Mouse (Mus musculus) hindlimb bud, embryonic 11.5 days (tissue): ENCODE data around the gene Atp5d.

Experiments
- DNase-seq: peaks from one replicate; pipeline ENCODE4 v3.0.0-alpha.2; 2012; ENCODE audit warnings: low read depth, low spot score; ENCODE audit errors: extremely low spot score

Gene Atp5d

DNA sequence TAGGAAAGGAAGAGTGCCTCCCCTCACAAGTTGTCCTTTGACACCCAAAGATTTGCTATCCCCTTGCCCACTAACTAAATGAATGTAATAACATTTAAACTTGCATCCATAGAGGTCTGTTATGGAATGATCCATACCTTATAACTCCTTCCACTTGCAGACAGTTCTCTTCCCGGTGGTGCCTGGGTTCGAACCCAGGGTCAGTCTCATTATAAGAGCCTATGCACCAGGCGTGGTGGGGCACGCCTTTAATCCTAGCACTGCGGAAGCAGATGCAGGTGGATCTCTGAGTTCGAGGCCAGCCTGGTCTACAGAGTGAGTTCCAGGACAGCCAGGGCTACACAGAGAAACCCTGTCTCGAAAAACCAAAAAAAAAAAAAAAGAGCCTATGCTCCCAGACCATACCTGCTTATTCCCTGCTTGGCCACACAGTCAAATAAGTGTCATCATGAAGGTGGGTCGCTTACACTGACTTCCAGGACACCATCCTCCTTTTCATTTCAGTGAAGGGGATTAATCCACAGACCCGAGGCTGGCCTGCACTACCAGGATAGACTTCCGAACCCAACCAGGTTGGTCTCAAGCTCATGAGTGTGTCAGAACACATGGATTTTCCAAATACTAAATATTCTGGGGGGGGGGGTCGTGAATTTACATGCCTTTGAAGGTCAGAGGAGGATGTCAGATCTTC is 1.7 kb downstream of the Atp5d start:
- DNase-seq = no peak

GRCm38 (mm10) chr10:80140666-80141035 is 2.2 kb downstream of the Atp5d start, which contains the start of gene Cbarp:
Cbarp (minus strand) TSS chr10:80140835.
- no peak for DNase-seq

- DNase-seq = no peak
These were observed 2.8 kb downstream of the Atp5d start for GRCm38 (mm10) chr10:80141243-80141642.

- DNase-seq = no peak
These were observed 3.5 kb downstream of the Atp5d start for GRCm38 (mm10) chr10:80141786-80142529.

- no peak for DNase-seq
These were observed 4.1 kb downstream of the Atp5d start for GRCm38 (mm10) chr10:80142530-80142925.

DNA sequence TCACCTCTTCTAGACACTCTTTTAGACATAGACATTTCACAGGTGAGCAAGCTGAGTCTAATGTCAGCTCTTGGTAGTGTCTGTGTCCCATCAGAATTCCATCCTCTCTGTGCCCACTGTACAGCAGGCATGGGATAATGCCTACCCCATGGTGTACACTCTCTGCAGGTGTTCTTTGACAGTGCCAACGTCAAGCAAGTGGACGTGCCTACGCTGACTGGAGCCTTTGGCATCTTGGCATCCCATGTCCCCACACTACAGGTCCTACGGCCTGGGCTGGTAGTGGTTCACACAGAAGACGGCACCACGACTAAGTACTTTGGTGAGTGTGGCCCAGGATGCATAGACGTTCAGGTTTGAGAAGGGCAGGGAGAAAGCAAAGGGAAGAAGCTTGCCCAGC is 5.2 kb downstream of the Atp5d start:
- DNase-seq = no peak

DNA sequence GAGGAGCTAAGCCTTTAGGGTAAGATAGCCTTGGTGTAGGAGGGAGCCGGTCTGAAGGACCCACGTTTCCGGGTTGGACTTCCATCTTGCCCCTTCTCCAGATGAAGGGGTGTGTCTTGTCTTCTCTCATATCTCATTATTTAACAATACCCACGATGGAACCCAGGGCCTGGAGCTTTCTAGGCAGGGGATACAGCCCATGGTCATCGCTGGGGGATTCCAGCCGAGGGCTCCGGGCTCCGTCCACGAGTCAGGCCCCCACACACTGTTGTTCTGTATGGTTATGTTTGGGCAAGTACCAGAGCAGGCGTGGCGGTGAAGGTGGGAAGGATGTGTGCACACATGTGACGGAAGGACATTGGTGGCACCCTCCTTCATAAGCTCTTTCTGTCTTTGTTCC is 5.7 kb downstream of the Atp5d start:
- DNase-seq = no peak

DNA sequence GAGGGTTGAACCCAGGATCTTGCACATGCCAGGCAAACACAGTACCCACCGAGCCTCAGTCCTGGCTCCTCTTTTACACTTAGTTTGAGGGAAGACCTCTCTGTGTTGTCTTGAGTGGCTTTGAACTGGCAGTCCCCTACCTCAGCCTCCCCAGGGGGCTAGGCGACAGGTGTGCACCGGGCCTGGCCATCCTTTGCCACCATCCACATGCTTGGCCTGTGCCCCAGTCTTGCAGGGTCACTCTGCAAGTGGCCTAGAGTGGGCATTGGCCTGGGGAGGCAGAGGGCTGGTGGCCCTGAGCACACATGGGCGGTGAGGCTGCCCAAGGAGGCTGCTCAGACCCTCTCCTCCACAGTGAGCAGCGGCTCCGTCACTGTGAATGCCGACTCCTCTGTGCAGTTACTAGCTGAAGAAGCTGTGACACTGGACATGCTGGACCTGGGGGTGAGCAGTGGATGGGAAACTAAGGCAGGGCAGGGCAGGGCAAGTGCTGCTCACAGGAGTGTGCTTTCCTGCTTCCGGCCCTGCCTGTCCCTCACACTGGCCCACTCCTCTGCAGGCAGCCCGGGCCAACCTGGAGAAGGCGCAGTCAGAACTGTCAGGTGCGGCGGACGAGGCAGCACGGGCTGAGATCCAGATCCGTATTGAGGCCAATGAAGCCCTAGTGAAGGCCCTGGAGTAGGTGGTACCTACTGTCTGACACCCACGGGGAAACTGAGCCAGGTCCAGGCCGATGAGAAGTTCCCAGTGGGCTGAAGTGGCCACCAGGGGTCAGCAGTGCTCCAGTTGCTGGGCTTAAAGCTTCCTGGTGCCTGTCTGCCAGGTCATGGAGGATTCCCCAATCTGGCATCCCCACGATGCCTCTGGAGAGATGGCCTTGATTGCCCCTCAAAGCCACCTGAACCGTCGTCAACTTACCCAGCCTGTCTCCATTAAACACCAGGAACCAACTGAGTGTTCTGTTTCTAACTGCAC is 6.7 kb downstream of the Atp5d start:
- DNase-seq = no peak

DNA sequence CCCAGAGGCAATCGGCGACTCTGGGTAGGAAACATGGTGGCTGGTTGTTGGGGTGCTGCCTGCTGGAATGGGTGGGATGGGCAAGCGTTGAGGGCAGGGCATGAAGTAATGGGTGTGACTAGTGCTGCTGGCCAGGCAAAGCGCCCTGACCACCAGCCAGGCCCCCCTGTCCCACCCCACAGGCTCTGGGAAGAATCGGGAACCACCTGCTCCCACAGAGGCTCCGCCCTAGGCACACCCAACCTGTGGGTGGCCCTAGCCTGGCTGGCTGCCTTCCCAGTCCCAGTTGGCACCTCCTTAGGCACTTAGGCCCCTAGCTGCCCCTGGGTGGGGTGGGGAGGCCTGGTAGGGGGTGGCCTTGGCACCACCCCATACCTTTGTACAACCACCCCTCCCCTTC is 7.5 kb downstream of the Atp5d start:
- DNase-seq = no peak

GRCm38 (mm10) chr10:80146568-80147011 is 8.2 kb downstream of the Atp5d start:
- no peak for DNase-seq

DNA sequence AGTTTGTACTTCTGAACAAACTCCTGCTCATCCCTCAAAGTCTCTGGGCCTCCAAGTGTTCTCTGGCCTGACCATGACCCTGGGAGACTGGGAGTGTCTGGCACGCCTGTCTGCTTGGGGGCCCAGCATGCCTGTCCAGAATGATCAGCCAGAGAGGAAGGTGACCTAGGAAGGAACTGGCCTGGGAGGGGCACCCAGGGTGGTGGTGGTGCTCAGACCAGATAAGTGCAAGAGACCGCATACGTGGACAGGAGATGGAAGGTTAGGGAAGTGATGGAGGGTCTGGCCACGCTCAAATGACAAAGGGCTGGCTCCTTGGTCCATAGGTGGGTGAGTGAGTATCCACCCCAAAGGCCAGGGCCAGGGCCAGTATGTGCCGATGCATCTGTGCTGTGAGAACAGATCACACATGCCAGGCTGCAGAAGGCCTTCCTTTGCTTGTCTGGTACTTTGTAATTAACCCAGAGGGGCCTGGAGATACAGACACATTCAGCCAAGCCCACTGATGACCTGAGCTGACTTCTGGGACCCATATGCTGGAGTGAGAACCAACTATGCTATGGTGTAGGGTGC is 8.8 kb downstream of the Atp5d start:
- DNase-seq = no peak

- DNase-seq = no peak
These were observed 9.5 kb downstream of the Atp5d start, which contains the start of gene Midn for GRCm38 (mm10) chr10:80147719-80148601. Midn (plus strand) TSS chr10:80148272.

GRCm38 (mm10) chr10:80148610-80149290 is 10.3 kb downstream of the Atp5d start:
- no peak for DNase-seq

DNA sequence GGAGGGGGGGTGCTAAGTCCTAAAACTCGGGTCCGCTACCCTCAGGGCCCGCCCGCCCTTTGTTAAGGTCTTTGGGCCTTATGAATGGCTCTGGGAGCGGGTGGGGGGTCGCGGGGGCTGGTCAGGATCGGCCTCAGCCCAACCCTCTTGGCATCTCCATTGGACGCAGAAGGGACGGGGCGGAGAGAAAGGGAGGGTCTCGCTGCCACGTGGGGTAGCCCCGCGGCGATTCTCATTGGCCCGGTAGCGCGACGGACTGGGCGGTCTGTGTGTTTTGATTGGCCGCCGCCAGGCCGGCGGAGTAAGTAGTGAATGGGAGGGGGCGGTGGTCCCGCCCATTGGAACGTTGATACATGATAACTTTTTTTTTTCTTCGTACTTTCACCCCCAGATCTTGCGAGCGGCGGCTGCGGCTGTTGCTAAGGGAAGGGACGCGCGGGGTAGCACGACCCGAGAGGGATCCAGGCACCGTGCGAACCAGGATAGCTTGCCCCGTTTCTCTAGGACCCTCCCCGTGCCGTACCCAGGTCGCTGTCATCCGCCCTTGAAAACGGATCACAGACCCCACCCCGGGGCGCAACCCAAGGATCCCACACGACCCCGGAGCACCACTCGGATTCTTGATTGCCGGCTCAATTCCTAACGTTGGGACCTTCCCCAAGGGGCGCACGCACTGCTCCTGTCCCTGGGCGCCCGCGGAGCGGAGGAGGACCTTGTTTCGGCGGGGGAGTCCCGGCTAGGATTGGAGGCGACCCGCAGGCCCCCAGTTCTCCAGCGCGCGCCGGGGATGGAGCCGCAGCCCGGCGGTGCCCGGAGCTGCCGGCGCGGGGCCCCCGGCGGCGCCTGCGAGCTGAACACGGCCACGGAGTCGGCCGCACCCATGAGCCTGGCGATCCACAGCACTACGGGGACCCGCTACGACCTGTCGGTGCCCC is 11.1 kb downstream of the Atp5d start:
- DNase-seq = no peak

DNA sequence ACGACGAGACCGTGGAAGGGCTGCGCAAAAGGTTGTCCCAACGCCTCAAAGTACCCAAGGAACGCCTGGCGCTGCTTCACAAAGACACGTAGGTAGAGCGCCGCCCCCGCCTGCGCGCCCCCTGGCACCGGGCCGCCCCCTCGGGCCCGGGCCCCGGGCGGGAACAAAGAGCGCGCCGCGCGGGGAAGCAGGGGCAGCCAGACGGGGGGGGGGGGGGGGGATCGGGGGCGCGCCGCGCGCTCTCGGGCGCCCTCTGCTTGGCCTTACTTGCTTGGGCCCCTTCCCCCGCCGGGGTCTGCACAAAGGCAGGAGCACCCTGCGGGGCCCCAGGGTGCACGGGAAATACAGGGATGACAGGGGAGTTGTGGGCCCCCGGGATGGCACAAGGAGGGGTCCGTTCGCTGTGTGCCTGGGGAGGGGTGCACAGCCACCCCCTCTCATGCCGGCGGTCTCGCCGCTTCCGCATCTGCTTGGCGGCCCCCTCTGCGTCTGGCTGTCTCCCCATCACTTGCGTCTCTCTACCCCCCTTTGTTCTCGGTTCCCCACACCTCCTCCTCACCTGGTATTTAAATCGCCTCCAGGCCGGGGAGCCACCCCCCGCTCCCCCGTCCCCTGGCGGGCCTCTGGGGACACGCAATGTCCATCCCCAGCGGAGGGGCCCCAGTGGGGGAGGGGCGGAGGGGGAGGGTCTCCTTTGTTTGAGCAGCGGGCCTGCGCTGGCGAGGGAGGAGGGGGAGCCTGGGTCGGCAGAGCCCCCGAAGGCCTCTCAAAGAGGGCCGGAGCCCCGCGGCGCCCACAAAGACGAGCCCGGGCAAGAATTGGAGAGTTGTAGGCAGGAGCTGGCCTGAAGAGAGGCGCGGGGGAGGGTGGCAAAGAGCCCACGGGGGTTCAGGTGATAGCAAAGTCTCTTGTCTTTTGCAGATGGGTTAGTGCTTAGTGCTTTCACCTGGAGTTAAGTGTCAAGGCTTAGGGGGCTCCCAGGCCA is 12.1 kb downstream of the Atp5d start:
- DNase-seq = no peak

GRCm38 (mm10) chr10:80151211-80152034 is 13.0 kb downstream of the Atp5d start:
- no peak for DNase-seq
